Comparison of ENCODE assay signal across 12 mouse cellular contexts in the genomic region with DNA sequence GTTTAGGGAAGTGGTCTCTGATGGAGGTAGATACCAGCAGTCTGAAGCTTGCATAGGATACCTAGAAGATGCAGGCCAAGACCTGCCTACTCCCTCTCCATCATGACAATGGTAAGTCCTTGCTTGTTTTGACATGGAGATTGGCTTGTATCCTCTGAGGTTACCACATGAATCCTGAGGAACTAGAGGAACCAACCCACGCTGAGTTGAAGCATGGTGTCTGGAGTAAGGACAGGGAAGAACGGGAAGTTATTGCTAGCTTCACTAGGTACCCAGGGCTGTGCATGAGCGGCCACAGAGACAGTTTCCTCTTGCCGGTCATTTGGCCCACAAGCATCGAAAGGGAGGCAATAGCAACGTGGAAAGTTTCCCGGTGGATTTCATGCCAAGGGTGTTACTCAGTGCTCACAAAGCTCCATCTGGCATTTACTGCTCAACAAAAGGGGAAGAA. TPM values are rescaled to one million over a fixed set of nuclear protein-coding genes. Genes with fewer than 3 reads are reported as not detected.
A peak's percentile ranks its signal among the peaks of the same experiment; 100 is the strongest.
DNase-seq lines count a peak whose midpoint lies in the region; ATAC-seq lines count a peak whose summit lies in the region.
"Had no signal": no experiment of that assay in that cellular context is flagged by ENCODE, and none has a peak within 500 bp of the region (broad histone marks: within the 10 kb centered on the region; RNA-seq: fewer than 3 reads in every experiment).

No protein-coding gene starts in this region.

- peak; percentile 5 for DNase-seq in gastrocnemius, postnatal 14 days
- no peak for DNase-seq in gastrocnemius, postnatal 4 days (ENCODE audit: low spot score in 2 of 2)
- DNase-seq in 3134 (ENCODE audit: extremely low read depth, insufficient read length, low spot score) (peak; percentile 31), MN1 (ENCODE audit: low spot score) (no peak)
- peak; percentile 86 for DNase-seq in brain, adult 2 months (ENCODE audit: low read depth, low spot score)
- peak; percentile 84 for DNase-seq in gonadal fat pad, adult 2 months (ENCODE audit: low read depth)
- no peak for DNase-seq in layer of hippocampus, adult 9-10 months (ENCODE audit: low spot score)
- no peak for DNase-seq in hindbrain, embryonic 14.5 days (ENCODE audit: low spot score)
- DNase-seq: layer of hippocampus, adult 9-11 months; thymus, adult 2 months had no signal

- no peak for ATAC-seq in hindbrain, embryonic 14.5 days (ENCODE audit: low FRiP score)
- ATAC-seq: hindbrain, embryonic 16.5 days had no signal

- no peak overlapping the region for H3K4me2 ChIP-seq in hindbrain, embryonic 14.5 days (replicated peaks)
- H3K4me2 ChIP-seq: liver, embryonic 15.5 days had no signal

- H3K4me1 ChIP-seq in hindbrain, embryonic 14.5 days (replicated peaks; ENCODE audit: control insufficient read depth, insufficient read depth, low read length): no peaks in the 10 kb centered on the region
- H3K4me1 ChIP-seq: liver, embryonic 15.5 days had no signal

- H3K27ac ChIP-seq in hindbrain, embryonic 14.5 days: no peak overlapping the region
- H3K27ac ChIP-seq: liver, embryonic 15.5 days had no signal

- no peak overlapping the region for H3K9ac ChIP-seq in hindbrain, embryonic 14.5 days
- H3K9ac ChIP-seq: liver, embryonic 15.5 days had no signal

- H3K9me3 ChIP-seq in hindbrain, embryonic 14.5 days (ENCODE audit: control insufficient read depth, low read length): no peaks in the 10 kb centered on the region
- H3K9me3 ChIP-seq: liver, embryonic 15.5 days had no signal

- 74% methylated on average over 7 of the region's 7 CpGs for WGBS in hindbrain, embryonic 14.5 days

- intact Hi-C loops in gastrocnemius, postnatal 14 days (cut with DNase I; ENCODE audit: low total_unique reads): no loop called here

- H3K27me3 ChIP-seq in hindbrain, embryonic 14.5 days (ENCODE audit: control insufficient read depth, insufficient read depth, low read length): no peaks in the 10 kb centered on the region
- H3K27me3 ChIP-seq: liver, embryonic 15.5 days had no signal

- no peaks in the 10 kb centered on the region for H3K36me3 ChIP-seq in hindbrain, embryonic 14.5 days (replicated peaks; ENCODE audit: control insufficient read depth, insufficient read depth)
- H3K36me3 ChIP-seq: liver, embryonic 15.5 days had no signal

- no peak overlapping the region for H3K4me3 ChIP-seq in hindbrain, embryonic 14.5 days (replicated peaks; ENCODE audit: low read length)
- H3K4me3 ChIP-seq: liver, embryonic 15.5 days had no signal

RNA-seq across cellular contexts. Expression of a gene that starts 16.0 kb away (rescaled TPM):
- 10 to 100 TPM in 1 of 2 experiments, 1 to 10 TPM in 1; 9.7 to 10.9 TPM for total RNA-seq in gastrocnemius, postnatal 14 days (2021)
- 10 to 100 TPM; 16.3 to 18.1 TPM for total RNA-seq in gastrocnemius, postnatal 4 days (2021)
- 5.2 and 5.6 TPM in 2 replicates for polyA plus RNA-seq in gonadal fat pad, adult 2 months (2012; rRNA removed)
- 22.0 and 30.4 TPM in 2 replicates for polyA plus RNA-seq in hindbrain, embryonic 14.5 days (2014; fragmentation: Nextera tagmentation; extraction: Ambion mirVana)

Comparison
In these comparisons a context has a peak if more than half of its experiments do, and no peak if none do; other contexts are left out.
1. DNase-seq: peak in gastrocnemius, postnatal 14 days (single experiment), 3134 (single experiment), brain, adult 2 months (single experiment) and gonadal fat pad, adult 2 months (single experiment); none in gastrocnemius, postnatal 4 days (0 of 2), layer of hippocampus, adult 9-10 months (single experiment), hindbrain, embryonic 14.5 days (single experiment) and MN1 (single experiment).